Mouse (Mus musculus) regulatory T cell (primary cell): ENCODE results near the gene Acsl3.

ENCODE experiments used
- in situ Hi-C: fragments of 300-600 bp; cut with MboI, MseI; formaldehyde crosslinking; loops from one replicate; pipeline ENCODE4 v1.15.1; 2025; ENCODE audit warnings: high pct_unique_total_duplicates

Gene Acsl3

DNA sequence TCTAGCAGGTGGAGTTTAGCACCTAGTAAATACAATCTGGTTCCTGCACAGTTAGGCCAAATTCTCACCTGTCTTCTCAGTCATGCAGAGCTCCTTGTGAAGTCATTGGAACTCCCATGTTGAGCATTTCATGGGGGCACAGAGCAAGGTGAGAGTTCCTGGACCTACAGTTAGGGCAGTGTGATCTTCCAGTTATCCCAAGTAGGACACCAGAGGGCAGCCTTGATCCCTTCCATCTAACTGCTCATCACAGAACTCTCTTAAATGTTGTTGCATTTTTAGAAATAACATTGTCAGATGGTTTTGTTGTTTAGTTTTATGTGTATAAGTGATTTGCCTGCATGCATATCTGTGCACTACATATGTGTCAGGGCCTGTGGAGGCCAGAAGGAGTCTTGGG is 29.2 kb downstream of the Acsl3 start:
- in situ Hi-C loops: no loop called here

DNA sequence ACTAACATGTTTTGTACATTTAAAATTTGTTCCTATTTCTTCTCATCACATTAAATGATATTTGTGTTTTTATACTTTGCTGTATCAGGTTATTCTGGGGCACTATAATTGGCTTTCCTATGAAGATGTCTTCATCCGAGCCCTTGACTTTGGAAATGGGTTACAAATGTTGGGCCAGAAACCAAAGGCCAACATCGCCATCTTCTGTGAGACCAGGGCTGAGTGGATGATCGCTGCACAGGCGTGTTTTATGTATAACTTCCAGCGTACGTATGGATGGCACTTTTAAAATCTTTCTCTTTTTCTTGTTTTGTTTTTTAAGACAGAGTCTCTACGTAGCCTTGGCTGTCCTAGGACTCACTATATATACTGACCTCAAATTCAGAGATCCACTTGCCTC is 30.5 kb downstream of the Acsl3 start:
- in situ Hi-C loops: no loop called here

DNA sequence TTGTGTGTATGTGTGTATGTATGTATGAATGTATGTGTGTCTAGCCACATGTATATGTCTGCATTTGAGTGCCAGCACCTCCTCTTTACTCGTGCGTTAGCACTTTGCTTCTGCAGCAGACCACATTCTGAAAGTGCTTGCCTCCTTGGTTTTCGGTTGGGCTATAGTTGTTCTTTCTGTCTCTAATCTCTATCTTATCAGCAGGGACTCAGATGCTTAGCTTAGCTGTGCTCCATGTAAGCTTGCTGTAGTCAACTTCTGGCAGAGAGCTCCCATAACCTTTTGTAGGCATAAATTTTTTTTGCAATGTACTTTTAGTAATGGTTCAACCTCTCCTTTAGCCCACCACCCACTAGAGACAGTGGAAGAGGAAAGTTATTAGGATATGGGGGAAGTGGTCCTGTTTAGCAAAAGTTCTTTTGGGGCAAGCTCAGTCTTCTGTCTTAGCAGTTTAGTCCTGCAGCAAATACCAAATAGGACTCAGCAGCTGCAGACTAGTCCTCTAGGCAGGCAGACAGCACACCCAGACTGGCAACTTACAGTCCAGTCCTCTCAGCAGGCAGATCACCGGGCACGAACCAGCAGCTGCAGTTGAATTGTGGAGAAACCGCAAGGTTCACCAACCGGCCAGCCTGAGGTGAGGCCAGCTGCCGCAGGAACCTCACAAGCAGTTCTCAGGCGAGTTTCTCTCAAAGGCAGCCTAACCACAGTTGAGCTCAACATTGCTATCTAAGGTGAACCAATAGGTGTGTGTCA is 37.1 kb downstream of the Acsl3 start:
- in situ Hi-C loops: no loop called here

DNA sequence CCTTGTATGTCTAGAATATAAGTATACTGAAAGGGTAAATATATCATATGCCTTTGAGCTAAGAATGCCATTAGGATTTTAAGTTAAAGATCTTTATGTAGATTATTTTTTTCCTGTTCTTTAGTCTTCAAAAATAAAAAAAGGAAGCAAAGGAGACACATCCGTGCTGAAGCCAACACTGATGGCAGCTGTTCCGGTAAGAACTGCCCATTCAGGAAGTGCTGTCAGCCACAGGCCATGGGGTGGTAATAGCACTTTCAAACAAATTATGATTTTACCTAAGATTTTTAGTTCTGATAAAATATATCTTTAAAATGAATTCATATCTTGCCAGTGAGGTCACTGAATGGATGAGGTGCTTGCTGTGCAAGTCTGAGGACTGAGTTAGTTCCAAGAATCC is 38.7 kb downstream of the Acsl3 start:
- in situ Hi-C loops: no loop called here

DNA sequence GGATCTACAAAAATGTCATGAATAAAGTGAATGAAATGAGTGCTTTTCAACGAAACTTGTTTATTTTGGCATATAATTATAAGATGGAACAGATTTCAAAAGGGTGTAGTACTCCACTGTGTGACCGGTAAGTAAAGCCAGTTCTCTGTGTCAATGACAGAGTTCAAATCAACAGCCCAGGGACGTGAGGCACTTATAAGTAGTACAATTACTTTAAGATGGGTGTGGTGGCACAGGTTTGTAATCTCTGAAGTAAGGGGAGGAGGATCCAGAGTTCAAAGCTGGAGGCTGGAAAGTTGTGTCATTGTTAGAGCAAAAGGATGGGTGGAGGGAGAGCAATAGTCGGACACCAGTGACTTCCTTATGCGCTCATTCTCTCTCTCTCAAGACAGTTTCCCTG is 39.3 kb downstream of the Acsl3 start:
- in situ Hi-C loops: no loop called here

DNA sequence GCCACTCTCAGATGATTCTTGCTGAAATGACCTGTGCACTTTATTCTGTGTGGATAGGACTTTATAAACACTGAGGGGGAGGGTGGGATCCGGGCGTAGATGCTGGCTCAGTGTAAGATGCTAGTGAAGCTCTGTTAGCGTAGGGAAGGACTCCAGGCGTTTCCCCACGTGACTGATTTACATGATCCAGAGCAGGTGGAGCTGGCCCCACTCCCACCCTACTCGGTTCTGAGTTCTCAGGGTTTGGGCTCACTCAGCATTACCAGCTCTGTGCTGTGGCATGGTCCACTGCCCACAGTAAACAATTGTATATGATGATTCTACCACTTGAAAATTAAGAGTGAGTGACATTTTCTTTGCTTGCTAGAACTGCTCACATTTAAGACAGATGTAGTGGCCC is 40.5 kb downstream of the Acsl3 start:
- in situ Hi-C loops: no loop called here

DNA sequence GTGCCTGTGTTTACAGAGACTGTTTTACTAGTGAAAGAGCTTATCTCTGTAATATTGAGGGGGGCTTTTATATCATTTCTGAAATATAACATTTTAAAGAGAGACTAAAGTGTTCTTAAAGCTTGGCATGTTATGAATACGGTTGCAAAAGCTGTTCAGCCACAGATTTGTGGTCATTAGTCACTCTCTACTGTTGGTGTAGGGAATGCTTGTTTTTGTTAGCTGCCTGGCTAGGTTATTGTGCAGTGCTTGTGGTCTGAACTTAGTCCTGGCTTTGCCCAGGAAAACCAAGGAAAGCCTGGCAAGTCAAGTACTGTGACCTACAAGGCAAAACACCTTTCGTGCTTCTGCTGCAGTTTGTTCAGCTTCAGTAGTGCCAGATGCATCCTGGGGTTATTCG is 44.1 kb downstream of the Acsl3 start:
- in situ Hi-C loops: no loop called here

DNA sequence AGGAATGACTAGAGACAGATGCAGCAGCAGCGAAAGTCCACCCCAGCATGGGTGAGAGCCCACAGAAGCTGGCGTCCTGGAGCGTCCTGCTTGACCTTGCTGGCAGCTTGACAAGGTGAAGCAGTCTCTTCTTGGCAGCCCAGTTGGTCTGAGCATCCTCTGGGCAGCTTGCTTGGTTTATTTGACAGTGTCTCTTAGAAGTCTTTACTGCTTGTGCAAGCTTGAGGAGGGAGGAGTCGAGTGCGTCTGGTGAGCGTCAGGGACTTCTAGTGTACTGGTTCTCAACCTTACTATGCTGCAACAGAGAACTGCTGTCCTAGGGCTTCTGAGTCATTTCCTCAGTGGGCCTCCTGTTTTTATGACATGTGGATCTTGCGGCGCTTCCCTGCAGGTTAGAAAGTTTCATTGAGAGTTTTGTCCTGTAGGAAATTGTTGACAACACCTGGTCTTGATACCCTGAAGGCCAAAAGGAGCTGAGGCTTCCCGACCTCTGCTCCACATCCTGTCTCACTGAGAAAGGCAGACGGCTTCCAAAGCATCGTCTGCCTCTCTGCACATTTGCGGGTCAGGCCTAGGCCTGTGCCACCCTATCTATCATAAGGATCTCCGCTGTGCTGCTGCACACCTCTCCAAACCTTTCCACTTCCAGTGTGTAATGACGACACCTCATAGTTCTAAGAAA is 44.8 kb downstream of the Acsl3 start:
- in situ Hi-C loops: no loop called here

DNA sequence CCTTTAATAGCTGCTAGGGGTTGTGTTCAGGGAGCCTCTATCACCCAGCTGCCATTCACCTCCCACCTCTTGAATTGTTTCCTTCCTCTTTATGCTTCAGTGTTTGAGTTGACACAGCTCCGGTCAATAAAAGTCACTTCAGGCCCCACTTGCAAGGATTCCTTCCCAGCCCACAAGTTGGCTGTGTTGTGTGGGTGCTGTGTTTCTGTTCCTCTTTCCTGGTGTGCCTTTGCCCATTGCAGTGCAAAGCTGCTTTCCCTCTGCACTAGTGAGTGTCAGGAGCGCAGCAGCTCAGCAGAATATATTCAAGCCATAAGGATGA is 45.3 kb downstream of the Acsl3 start:
- in situ Hi-C loops: no loop called here

DNA sequence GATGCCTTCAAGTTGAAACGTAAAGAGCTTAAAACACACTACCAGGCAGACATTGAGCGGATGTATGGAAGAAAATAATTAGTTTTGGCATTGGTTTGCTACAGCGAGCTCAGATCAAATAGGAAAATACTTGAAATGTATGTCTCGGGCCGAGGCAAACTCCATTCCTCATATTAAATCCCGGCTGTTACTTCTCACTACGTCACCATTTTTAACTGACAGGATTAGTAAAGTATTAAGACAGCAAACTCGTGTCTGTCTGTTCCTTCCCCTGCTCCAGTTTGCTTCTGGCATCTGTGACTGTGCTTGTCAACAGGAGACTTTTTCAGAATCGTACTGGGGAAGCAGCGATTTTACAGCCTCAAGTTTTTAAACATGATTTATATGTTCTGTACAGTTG is 48.7 kb downstream of the Acsl3 start:
- in situ Hi-C loops: no loop called here

DNA sequence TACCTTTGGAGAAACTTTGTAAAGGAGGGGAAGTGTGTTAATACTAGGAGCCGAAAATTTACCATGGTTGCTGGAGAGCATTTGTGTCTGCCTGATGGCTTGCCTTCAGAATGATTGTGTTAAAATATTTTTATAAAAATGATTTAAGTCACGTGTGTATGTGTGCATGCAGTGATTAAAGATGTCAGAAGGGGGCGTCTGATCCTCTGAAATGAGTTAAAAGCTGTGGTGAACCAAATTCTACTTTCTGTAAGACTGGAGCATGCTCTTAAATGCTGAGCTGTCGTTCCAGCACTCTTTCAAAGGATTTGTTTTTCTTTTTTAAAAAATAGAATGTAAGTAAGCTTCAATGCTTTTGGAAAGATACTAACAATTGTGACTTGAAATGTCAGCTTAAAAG is 49.7 kb downstream of the Acsl3 start:
- in situ Hi-C loops: no loop called here

DNA sequence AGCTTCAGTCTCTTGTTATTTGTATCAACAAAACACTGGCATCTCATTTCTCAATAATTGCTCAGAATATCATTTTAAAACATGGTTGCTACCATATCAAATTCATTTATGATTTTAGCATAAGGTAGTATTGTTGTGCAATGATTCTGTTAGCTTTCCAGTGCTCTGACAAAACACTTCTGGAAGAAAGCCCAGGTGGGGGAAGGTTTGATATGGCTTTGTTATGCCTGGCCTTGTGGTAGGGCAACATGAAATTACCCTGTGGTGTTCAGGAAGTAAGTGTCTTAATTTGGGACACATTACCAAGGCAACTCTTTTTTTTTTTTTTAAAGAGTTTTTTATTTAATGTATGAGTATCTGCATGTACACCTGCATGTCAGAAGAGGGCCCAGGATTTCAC is 52.4 kb downstream of the Acsl3 start:
- in situ Hi-C loops: no loop called here

DNA sequence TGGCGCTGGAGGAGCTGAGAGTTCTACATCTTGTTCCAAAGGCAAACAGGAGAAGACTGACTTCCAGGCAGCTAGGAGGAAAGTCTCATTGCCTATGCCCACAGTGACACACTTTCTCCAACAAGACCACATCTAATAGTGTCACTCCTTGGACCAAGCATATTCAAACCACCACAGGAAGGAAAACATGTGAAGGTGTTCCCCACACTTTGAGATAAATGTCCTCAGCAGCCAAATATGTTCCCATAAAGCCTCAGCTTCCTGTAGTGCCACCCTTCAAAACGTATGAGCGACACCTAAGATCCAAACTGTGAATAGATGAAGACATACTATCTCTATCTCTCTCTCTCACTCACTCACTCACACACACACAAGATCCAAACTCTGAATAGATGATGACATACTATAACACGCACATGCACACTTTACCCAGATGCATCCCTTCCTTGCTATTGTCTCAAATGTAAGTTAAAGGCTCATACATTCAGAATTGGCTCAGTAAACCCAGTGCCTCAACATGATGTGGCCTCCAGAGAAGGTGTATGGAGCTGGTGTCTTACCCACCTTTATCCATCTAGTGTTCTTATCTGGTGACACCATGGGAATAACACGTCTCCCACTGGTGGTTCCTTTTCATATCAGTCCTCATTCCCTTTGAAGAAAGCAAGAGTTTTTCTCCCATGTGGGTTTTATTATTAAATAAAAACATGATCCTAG is 53.1 kb downstream of the Acsl3 start:
- in situ Hi-C loops: no loop called here

DNA sequence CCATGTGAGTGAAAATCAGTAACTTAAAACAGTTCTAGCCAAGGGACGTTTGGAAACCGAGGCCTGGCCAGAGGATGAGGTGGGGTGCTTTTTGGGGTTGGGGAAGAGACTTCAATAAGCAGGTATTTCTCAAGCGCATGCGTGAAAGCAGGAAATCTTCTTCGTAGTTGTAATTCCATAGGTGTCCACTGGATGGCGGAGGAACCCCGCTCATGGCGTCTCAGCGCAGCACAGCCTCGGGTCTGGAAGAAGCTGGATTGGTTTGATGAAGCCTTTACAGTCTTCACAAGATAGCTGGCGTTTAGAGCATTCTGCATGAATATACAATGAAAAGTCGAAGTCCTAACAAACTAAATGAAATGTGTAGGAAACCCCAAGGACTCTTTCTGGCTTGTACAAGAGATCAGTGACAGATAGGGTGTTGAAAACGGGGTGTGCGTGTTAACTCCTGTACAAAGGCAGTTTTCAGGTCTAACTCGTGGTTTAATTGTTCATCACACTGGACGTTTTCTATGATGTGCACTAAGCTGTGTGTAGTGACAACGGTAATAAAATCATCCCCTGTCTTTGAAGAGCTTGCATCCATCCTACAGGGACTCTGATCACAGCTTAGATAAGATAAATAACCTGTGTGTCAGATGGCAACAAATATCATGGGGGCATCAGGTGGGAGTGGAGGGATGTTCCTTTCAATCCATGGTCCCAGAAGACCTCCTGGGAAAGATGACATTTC is 67.0 kb downstream of the Acsl3 start:
- in situ Hi-C loops: loop anchor here (5.0 kb wide), 1 partner anchor 958 kb away; no protein-coding TSS in a partner anchor

DNA sequence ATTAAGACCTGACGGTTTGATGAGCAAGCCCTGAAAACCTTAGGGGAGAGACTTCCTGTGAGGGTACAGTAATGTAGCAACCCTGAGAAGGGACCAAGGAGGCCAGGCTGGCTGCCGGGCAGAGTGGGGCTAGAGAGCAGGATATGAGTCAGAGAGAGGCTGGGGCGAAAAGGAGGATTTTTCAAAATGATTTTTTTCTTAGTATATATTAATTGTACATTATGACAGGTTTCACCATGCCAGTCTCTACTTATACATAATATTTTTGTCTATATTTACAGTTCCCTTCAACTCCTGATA is 67.5 kb downstream of the Acsl3 start:
- in situ Hi-C loops: loop anchor here (5.0 kb wide), 1 partner anchor 957 kb away; no protein-coding TSS in a partner anchor

DNA sequence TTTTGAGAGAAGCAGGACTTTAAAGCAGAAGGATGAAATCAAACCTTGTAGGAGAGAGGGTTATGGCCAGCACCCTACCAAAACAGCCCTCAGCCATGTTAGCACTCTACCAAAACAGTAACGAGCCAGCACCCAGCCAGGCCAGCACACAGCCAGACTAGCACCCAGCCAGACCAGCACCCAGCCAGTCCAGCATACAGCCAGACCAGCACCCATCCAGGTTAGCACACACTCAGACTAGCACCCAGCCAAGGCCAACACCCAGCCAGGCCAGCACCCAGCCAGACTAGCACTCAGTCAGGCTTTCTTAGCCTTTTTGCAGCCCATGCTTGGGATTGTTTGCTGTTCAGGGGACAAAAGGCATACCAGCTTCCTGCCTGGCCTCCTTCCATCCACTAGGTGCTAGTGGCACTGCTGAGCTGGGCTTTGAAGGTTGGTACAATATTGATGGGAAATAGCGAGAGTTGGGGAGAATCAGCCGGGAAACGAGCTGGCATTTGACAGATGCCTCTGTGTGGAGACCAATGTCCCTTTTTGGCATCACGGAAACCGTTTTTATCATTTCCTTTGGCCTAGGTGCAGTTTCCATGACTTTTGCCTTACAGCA is 68.1 kb downstream of the Acsl3 start:
- in situ Hi-C loops: loop anchor here (5.0 kb wide), 1 partner anchor 957 kb away; no protein-coding TSS in a partner anchor

DNA sequence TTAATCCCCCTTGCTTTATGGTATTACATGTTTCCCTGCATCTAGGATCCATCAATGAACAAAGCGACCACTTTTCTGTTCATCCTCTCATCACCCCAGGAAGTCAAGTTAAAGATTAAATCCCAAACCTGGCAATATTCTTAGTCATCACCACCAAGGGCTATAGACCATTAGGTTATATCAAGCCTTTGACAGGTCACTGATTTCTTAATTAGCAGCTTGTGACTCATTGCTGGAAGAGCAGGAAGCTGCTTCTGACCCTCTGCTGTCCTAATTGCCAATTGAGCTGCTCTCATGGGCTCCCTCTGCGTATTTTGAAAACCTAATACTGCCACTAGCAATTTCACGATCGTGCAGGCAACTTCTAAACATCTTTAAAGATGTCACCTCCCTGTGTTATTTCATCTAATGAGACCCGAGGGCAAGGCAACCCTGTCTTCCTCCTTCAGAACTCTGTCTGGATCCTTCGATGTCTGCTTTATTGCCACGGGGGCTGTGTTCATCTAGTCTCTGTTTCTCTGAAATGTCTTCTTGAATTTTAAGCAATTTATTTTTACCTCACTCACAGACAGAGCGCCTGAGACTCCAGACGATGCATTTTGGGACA is 72.6 kb downstream of the Acsl3 start:
- in situ Hi-C loops: no loop called here

DNA sequence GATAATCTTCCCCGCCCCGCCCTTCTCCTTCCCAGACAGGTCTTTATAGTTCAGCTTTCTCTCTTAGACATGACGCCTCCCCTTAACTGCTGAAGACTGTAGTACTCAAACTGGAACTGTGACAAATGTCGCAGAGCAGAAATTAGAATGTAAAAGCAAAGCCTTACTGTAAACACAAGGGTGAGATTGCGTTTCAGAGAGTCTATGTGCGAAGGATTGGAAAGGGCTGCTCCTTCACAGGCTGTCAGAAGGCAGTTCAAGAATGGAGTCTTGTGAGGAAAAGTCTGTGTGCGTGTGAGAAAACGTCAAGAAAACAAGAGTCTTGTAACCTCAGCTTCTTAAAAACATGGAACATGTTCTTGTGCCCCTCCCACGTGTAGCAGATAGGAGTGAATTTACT is 74.7 kb downstream of the Acsl3 start:
- in situ Hi-C loops: no loop called here

DNA sequence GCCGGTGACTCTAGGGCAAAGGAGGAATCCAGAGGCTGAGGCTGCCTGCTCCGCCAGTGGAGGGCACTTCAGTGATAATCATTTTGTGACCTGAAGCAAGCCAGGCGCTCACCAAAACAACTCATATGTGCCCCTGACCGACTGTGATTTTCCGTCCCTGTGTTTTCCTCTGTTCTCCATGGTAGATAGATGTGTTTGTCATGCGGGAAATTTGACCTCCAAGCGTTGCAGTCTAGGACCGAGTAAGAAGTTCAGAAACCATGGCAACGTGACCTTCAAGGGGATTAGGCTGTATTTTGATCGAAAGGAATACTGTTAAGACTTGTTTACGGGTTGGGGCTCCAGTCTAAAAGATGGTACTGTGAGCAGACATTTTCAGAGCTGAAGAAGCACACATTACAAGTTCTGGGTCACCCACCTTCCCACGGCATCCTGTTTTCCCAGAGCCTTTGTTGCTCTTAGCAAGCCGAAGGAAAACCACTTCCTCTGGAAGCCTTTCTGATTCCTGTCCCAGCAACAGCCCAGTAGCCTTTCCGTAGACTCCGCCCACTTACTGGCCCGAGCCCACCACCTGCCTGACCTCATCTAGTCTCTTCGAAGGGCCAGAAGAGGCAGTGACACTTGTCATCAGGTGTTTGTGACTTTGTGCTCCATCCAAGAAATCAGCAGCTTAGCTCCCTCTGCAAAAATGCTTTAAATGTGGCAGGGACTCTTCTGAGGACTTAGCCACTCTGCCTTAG is 76.8 kb downstream of the Acsl3 start:
- in situ Hi-C loops: no loop called here

DNA sequence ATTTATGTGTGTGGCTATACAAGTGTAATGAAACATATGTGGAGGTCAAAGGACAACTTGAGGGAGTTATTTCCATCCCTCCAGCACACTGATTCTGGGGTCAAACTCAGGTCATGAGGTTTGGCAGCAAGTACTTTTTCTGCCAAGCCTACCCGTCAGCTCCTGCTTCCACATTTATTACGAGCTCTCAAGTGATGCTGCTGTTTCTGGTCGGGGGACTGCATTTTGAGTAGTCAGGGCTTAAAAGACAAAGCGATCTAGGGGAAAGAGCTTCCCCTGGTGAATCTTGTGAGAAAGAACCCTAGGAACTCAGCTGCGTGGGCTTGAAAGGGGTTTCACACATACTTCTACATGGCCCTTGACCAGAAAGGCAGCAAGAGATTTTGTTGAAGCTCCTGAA is 80.0 kb downstream of the Acsl3 start:
- in situ Hi-C loops: no loop called here

DNA sequence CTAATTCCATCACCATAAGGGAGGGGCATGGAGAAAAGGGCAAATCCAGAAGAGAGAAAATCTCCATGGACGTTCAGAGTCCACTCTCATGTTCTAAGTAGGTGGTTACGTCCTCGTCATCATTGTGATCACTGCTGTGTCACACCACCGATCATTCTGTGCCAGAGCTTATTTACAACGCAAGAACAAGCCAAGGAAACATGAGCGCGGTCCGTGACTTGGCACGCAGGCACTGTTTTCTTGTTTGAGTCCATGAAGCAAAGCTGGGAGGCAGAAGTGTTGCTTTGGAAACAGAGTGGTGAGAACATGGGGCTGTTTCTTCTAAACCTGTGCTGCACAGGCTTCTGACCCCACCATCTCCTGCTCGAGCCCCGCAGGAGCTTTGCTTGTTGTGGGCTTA is 83.1 kb downstream of the Acsl3 start:
- in situ Hi-C loops: no loop called here
